Mouse (Mus musculus): Measurements from ENCODE around the gene Syne1.

DNA sequence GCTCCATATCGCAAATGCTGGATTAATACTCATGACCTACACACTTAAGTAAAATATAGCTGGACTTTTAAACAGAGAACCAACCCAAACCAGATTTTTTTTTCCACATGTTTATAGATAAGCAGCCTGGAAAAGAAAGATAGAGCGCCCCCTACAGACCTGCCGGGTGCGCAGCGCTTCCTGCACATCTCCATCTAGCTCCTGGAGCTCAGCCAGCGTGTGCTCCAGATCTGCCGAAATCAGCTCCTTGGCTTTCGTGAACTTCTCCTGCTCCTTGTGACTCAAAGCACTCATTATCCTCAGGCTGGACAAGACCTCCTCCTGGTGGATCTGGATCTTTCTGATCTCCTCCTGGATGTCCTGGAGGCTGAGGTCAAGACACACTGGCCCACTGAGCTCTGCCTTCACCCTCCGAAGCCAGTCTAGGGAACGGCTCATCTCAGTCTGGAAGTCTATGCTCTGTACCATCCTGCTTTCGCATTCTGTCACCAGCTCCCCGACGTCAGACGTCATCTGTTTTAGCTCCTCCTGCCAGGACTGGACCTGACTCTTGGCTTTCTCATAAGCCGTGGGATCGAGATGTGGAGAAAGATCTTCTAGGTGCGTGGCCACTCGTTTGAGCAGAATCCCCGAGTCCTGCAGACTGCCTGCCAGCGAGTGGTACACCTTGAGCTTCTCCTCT, 323.7 kb downstream of the Syne1 start:
- no peak for TF ChIP-seq POLR2A (IDR thresholded peaks at IDR 0.05; ENCODE audit: extremely low read depth, insufficient read depth, low read length)
- peak; percentile 70 for TF ChIP-seq CTCF (IDR thresholded peaks at IDR 0.05; ENCODE audit: low read depth, low read length)

All from liver, adult 2 months (tissue).